Mouse (Mus musculus) liver, embryonic 15.5 days (tissue): ENCODE measurements around the gene Npy2r. TPM values are rescaled to one million over a fixed set of nuclear protein-coding genes. Genes with fewer than 3 reads are reported as not detected.

Experiments
- ATAC-seq: fragments of 200-750 bp; cut with Nextera tagmentation; 2 replicates; pipeline ENCODE4 v1.8.0; 2017; ENCODE audit warnings: moderate number of reproducible peaks, mild to moderate bottlenecking, moderate library complexity; ENCODE audit not compliant: insufficient read depth
- H3K27ac ChIP-seq: fragments of 300-500 bp; sonication (generic); replicated peaks from 2 replicates; pipeline ENCODE4 v1.5.1; 2015; ENCODE audit warnings: mild to moderate bottlenecking, inconsistent platforms
- H3K27me3 ChIP-seq: fragments of 300-500 bp; sonication (generic); 2 replicates; pipeline ENCODE4 v1.6.1; 2015; ENCODE audit warnings: mild to moderate bottlenecking, inconsistent platforms
- H3K36me3 ChIP-seq: fragments of 300-500 bp; sonication (generic); replicated peaks from 2 replicates; pipeline ENCODE4 v1.6.1; 2015; ENCODE audit warnings: moderate library complexity, mild to moderate bottlenecking, inconsistent platforms
- H3K4me1 ChIP-seq: fragments of 300-500 bp; sonication (generic); replicated peaks from 2 replicates; pipeline ENCODE4 v1.6.1; 2015; ENCODE audit warnings: inconsistent platforms
- H3K4me2 ChIP-seq: fragments of 300-500 bp; sonication (generic); 2 replicates; pipeline ENCODE4 v1.6.1; 2015; ENCODE audit warnings: moderate library complexity, mild to moderate bottlenecking, inconsistent platforms
- H3K4me3 ChIP-seq: fragments of 300-500 bp; sonication (generic); replicated peaks from 2 replicates; pipeline ENCODE4 v1.5.1; 2015; ENCODE audit warnings: mild to moderate bottlenecking, inconsistent platforms
- H3K9ac ChIP-seq: fragments of 300-500 bp; sonication (generic); 2 replicates; pipeline ENCODE4 v1.6.1; 2015; ENCODE audit warnings: moderate library complexity, mild to moderate bottlenecking, inconsistent platforms
- H3K9me3 ChIP-seq: fragments of 300-500 bp; sonication (generic); replicated peaks from 2 replicates; pipeline ENCODE4 v1.6.1; 2016; ENCODE audit warnings: inconsistent platforms
- WGBS: fragments of 180-500 bp; shearing (Covaris S2); methylation state at CpG from one replicate; pipeline ENCODE4 v1.1.7; 2015; ENCODE audit warnings: mixed read lengths; ENCODE audit not compliant: insufficient replicate concordance; 5-methylcytosine and 5-hydroxymethylcytosine counted together
- polyA plus RNA-seq: library from polyadenylated mRNA; unstranded; fragments of >200 nt; fragmentation: Nextera tagmentation; extraction: Ambion mirVana; gene quantifications from 2 replicates; pipeline ENCODE4 v1.2.1, GENCODE M21; 2015

Npy2r gene
- not detected in 2 replicates for polyA plus RNA-seq

- Histone ChIP-seq H3K27me3 (peaks cover 16% of the 10 kb centered on the region), H3K27ac (no peak within 1 kb of the TSS), H3K36me3 (no peaks in the 10 kb centered on the region), H3K9ac (no peak within 1 kb of the TSS), H3K9me3 (no peaks in the 10 kb centered on the region), H3K4me1 (no peaks in the 10 kb centered on the region), H3K4me2 (peak within 1 kb of the TSS; percentile 47), H3K4me3 (0 out of 2 replicates have a peak within 1 kb of the TSS, but pooled peaks have one; percentile 10)
- no peak for ATAC-seq
- 1% methylated on average over 32 of the region's 32 CpGs for WGBS
These were observed at the start of gene Npy2r for GRCm38 (mm10) chr3:82547908-82548721. Gene Npy2r (minus strand): TSS chr3:82548084.

GRCm38 (mm10) chr3:82557786-82558185 is 9.9 kb upstream of the Npy2r start:
- Histone ChIP-seq H3K4me2 (no peak overlapping the region), H3K9me3 (no peaks in the 10 kb centered on the region), H3K27me3 (no peaks in the 10 kb centered on the region), H3K4me1 (no peaks in the 10 kb centered on the region), H3K4me3 (no peak overlapping the region), H3K9ac (no peak overlapping the region), H3K27ac (no peak overlapping the region), H3K36me3 (no peaks in the 10 kb centered on the region)
- WGBS: 68% methylated on average over 3 of the region's 3 CpGs
- ATAC-seq: no peak

- no peak overlapping the region for H3K27ac ChIP-seq
- no peaks in the 10 kb centered on the region for H3K27me3 ChIP-seq
- no peak overlapping the region for H3K4me3 ChIP-seq
- H3K9ac ChIP-seq: no peak overlapping the region
- H3K4me1 ChIP-seq: no peaks in the 10 kb centered on the region
- H3K4me2 ChIP-seq: no peak overlapping the region
- no peaks in the 10 kb centered on the region for H3K9me3 ChIP-seq
- 60% methylated on average over 2 of the region's 2 CpGs for WGBS
- H3K36me3 ChIP-seq: no peaks in the 10 kb centered on the region
- no peak for ATAC-seq
These were observed 8.5 kb upstream of the Npy2r start for GRCm38 (mm10) chr3:82556311-82556828.

- Histone ChIP-seq H3K27me3 (peaks cover 16% of the 10 kb centered on the region), H3K9ac (no peak overlapping the region), H3K36me3 (no peaks in the 10 kb centered on the region), H3K4me3 (no peak overlapping the region), H3K27ac (no peak overlapping the region), H3K4me2 (no peak overlapping the region), H3K4me1 (no peaks in the 10 kb centered on the region), H3K9me3 (no peaks in the 10 kb centered on the region)
- no peak for ATAC-seq
- WGBS: 55% methylated on average over 5 of the region's 5 CpGs
These were observed 2.0 kb upstream of the Npy2r start for GRCm38 (mm10) chr3:82549932-82550331.

GRCm38 (mm10) chr3:82548753-82549152 is 869 bp upstream of the Npy2r start:
- peak overlapping the region; percentile 47; the same call in 1 of the 2 replicates for H3K4me2 ChIP-seq
- WGBS: 5% methylated on average over 9 of the region's 9 CpGs
- H3K27me3 ChIP-seq: peaks cover 16% of the 10 kb centered on the region
- no peaks in the 10 kb centered on the region for H3K36me3 ChIP-seq
- H3K27ac ChIP-seq: no peak overlapping the region
- no peak for ATAC-seq
- H3K4me3 ChIP-seq: no peak overlapping the region
- H3K9me3 ChIP-seq: no peaks in the 10 kb centered on the region
- no peak overlapping the region for H3K9ac ChIP-seq
- H3K4me1 ChIP-seq: no peaks in the 10 kb centered on the region

GRCm38 (mm10) chr3:82541449-82541848 is 6.4 kb downstream of the Npy2r start:
- ATAC-seq: no peak
- H3K9me3 ChIP-seq: no peaks in the 10 kb centered on the region
- H3K27ac ChIP-seq: no peak overlapping the region
- H3K4me2 ChIP-seq: no peak overlapping the region
- H3K9ac ChIP-seq: no peak overlapping the region
- H3K4me3 ChIP-seq: no peak overlapping the region
- no peaks in the 10 kb centered on the region for H3K36me3 ChIP-seq
- no peaks in the 10 kb centered on the region for H3K4me1 ChIP-seq
- H3K27me3 ChIP-seq: no peaks in the 10 kb centered on the region
- WGBS: 50% methylated on average over 2 of the region's 2 CpGs

GRCm38 (mm10) chr3:82539951-82540350 is 7.9 kb downstream of the Npy2r start:
- H3K27ac ChIP-seq: no peak overlapping the region
- 58% methylated on average over 5 of the region's 5 CpGs for WGBS

GRCm38 (mm10) chr3:82524792-82525191 is 23.1 kb downstream of the Npy2r start:
- WGBS: 64% methylated on average over 1 of the region's 1 CpGs
- H3K27ac ChIP-seq: no peak overlapping the region
- H3K4me2 ChIP-seq: no peak overlapping the region
- no peaks in the 10 kb centered on the region for H3K4me1 ChIP-seq
- no peaks in the 10 kb centered on the region for H3K9me3 ChIP-seq
- H3K9ac ChIP-seq: no peak overlapping the region
- H3K36me3 ChIP-seq: no peaks in the 10 kb centered on the region
- no peaks in the 10 kb centered on the region for H3K27me3 ChIP-seq
- ATAC-seq: no peak
- no peak overlapping the region for H3K4me3 ChIP-seq

More at GRCm38 (mm10) chr3:82539951-82540350, 7.9 kb downstream of the Npy2r start:
- Histone ChIP-seq H3K27me3 (no peaks in the 10 kb centered on the region), H3K9ac (no peak overlapping the region), H3K4me1 (no peaks in the 10 kb centered on the region), H3K4me3 (no peak overlapping the region), H3K4me2 (no peak overlapping the region), H3K36me3 (no peaks in the 10 kb centered on the region), H3K9me3 (no peaks in the 10 kb centered on the region)
- ATAC-seq: no peak

- 51% methylated on average over 4 of the region's 4 CpGs for WGBS
These were observed 49.9 kb downstream of the Npy2r start for GRCm38 (mm10) chr3:82498006-82498405.

More at GRCm38 (mm10) chr3:82498006-82498405, 49.9 kb downstream of the Npy2r start:
- H3K4me1 ChIP-seq: no peaks in the 10 kb centered on the region
- ATAC-seq: no peak
- H3K27ac ChIP-seq: no peak overlapping the region
- no peaks in the 10 kb centered on the region for H3K9me3 ChIP-seq
- H3K9ac ChIP-seq: no peak overlapping the region
- no peak overlapping the region for H3K4me3 ChIP-seq
- H3K27me3 ChIP-seq: no peaks in the 10 kb centered on the region
- no peak overlapping the region for H3K4me2 ChIP-seq
- no peaks in the 10 kb centered on the region for H3K36me3 ChIP-seq
